Mouse (Mus musculus): ENCODE measurements around the gene Lat. TPM values are rescaled to one million over a fixed set of nuclear protein-coding genes. Genes with fewer than 3 reads are reported as not detected.

The Lat gene
- polyA plus RNA-seq, 2 experiments, result 2.7 to 4.1 TPM

DNA sequence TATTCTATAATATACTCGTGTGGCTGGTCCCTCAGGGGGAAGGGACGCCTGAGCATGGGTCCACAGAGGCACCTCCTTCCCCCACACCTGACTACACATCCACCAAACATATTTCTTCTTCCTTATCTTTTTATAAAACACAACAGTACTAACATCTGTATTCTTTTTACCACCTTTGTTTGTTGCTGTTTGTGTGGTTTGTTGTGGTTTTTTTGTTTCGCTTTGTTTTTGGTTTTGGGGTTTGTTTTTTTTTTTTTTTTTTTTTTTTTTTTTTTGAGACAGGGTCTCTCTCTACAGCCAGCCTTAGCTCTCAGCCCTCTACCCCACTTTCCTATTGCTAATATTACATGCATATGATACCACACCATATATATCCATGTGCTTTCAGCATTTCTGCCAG is 23.4 kb downstream of the Lat start:
- no peak for TF ChIP-seq POLR2A (IDR thresholded peaks at IDR 0.05; ENCODE audit: borderline replicate concordance, extremely low read depth, insufficient read depth, insufficient read length)
- Histone ChIP-seq H3K4me3 (replicated peaks; ENCODE audit: low read length) (no peak overlapping the region), H3K36me3 (ENCODE audit: control insufficient read depth, insufficient read depth, low read length) (no peaks in the 10 kb centered on the region), H3K9me3 (ENCODE audit: control insufficient read depth, low read length) (no peaks in the 10 kb centered on the region), H3K4me2 (replicated peaks; ENCODE audit: low read depth, low read length, severe bottlenecking) (no peak overlapping the region), H3K9ac (ENCODE audit: low read depth, low read length, severe bottlenecking) (no peak overlapping the region), H3K27ac (replicated peaks; ENCODE audit: low read depth, low read length) (no peak overlapping the region), H3K27me3 (ENCODE audit: control insufficient read depth, insufficient read depth, low read length) (no peaks in the 10 kb centered on the region), H3K4me1 (ENCODE audit: control insufficient read depth, insufficient read depth, low read length) (no peaks in the 10 kb centered on the region)
- ATAC-seq (ENCODE audit: low FRiP score, low read depth), result no peak
- no peak for DNase-seq (ENCODE audit: low spot score)
- 56% methylated on average over 3 of the region's 3 CpGs for WGBS

GRCm38 (mm10) chr7:126345557-126345956 is 23.8 kb downstream of the Lat start:
- TF ChIP-seq POLR2A (IDR thresholded peaks at IDR 0.05; ENCODE audit: borderline replicate concordance, extremely low read depth, insufficient read depth, insufficient read length), result no peak
- ATAC-seq (ENCODE audit: low FRiP score, low read depth), result no peak
- Histone ChIP-seq H3K27me3 (ENCODE audit: control insufficient read depth, insufficient read depth, low read length) (no peaks in the 10 kb centered on the region), H3K9me3 (ENCODE audit: control insufficient read depth, low read length) (no peaks in the 10 kb centered on the region), H3K4me1 (ENCODE audit: control insufficient read depth, insufficient read depth, low read length) (no peaks in the 10 kb centered on the region), H3K4me2 (replicated peaks; ENCODE audit: low read depth, low read length, severe bottlenecking) (no peak overlapping the region), H3K4me3 (replicated peaks; ENCODE audit: low read length) (no peak overlapping the region), H3K27ac (replicated peaks; ENCODE audit: low read depth, low read length) (no peak overlapping the region), H3K36me3 (ENCODE audit: control insufficient read depth, insufficient read depth, low read length) (no peaks in the 10 kb centered on the region), H3K9ac (ENCODE audit: low read depth, low read length, severe bottlenecking) (no peak overlapping the region)
- WGBS, result 59% methylated on average over 3 of the region's 3 CpGs
- DNase-seq (ENCODE audit: low spot score), result no peak

DNA sequence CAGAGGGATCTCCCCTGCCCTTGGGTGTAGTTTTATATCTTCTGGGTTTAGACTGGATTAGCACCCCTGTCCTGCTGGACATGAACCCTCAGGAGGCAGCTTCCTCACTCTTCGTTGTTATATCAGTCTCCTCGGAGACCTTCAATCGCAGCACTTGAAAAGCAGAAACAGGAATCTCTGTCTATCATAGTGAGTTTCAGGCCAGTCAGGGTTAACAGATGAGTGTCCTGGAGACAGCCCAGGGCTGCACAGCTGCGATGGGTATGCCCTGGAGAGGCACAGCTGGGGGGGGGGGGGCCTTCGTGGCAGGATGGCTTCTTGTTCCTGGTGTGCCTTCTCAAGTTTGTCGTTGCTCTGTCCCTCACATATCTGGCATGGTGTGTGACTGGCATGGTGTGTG is 28.5 kb downstream of the Lat start:
- DNase-seq (ENCODE audit: low spot score), result no peak
- Histone ChIP-seq H3K4me1 (ENCODE audit: control insufficient read depth, insufficient read depth, low read length) (no peaks in the 10 kb centered on the region), H3K9me3 (ENCODE audit: control insufficient read depth, low read length) (no peaks in the 10 kb centered on the region), H3K4me3 (replicated peaks; ENCODE audit: low read length) (no peak overlapping the region), H3K4me2 (replicated peaks; ENCODE audit: low read depth, low read length, severe bottlenecking) (no peak overlapping the region), H3K27me3 (ENCODE audit: control insufficient read depth, insufficient read depth, low read length) (no peaks in the 10 kb centered on the region), H3K36me3 (ENCODE audit: control insufficient read depth, insufficient read depth, low read length) (no peaks in the 10 kb centered on the region), H3K27ac (replicated peaks; ENCODE audit: low read depth, low read length) (no peak overlapping the region), H3K9ac (ENCODE audit: low read depth, low read length, severe bottlenecking) (no peak overlapping the region)
- no peak for ATAC-seq (ENCODE audit: low FRiP score, low read depth)
- WGBS, result 45% methylated on average over 6 of the region's 6 CpGs
- no peak for TF ChIP-seq POLR2A (IDR thresholded peaks at IDR 0.05; ENCODE audit: borderline replicate concordance, extremely low read depth, insufficient read depth, insufficient read length)

DNA sequence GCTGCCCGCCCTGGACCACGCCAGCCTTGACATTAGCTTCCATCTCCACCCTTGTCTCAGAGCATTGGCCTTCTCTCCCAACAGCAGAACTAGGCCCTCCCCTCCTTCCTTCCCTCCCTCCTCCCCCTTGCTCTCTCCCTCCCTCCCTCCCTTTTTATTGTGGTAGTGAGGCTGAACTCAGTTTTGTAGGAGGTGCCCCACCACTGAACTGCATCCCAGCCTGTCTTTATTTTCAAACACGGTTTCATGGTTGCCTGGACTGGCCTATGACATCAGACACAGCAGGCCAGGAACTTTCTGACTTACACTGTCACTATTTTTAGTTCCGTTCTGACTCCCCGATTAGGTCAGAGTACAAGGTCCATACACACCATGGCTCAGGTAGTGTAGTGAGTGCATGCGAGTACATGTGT is 29.2 kb downstream of the Lat start:
- H3K4me3 ChIP-seq (replicated peaks; ENCODE audit: low read length), result no peak overlapping the region
- H3K27ac ChIP-seq (replicated peaks; ENCODE audit: low read depth, low read length), result no peak overlapping the region
- no peaks in the 10 kb centered on the region for H3K4me1 ChIP-seq (ENCODE audit: control insufficient read depth, insufficient read depth, low read length)
- 78% methylated on average over 6 of the region's 6 CpGs for WGBS
- H3K27me3 ChIP-seq (ENCODE audit: control insufficient read depth, insufficient read depth, low read length), result no peaks in the 10 kb centered on the region
- no peak overlapping the region for H3K9ac ChIP-seq (ENCODE audit: low read depth, low read length, severe bottlenecking)
- H3K4me2 ChIP-seq (replicated peaks; ENCODE audit: low read depth, low read length, severe bottlenecking), result no peak overlapping the region
- no peak for TF ChIP-seq POLR2A (IDR thresholded peaks at IDR 0.05; ENCODE audit: borderline replicate concordance, extremely low read depth, insufficient read depth, insufficient read length)
- no peak for DNase-seq (ENCODE audit: low spot score)
- no peak for ATAC-seq (ENCODE audit: low FRiP score, low read depth)
- H3K36me3 ChIP-seq (ENCODE audit: control insufficient read depth, insufficient read depth, low read length), result no peaks in the 10 kb centered on the region
- no peaks in the 10 kb centered on the region for H3K9me3 ChIP-seq (ENCODE audit: control insufficient read depth, low read length)

DNA sequence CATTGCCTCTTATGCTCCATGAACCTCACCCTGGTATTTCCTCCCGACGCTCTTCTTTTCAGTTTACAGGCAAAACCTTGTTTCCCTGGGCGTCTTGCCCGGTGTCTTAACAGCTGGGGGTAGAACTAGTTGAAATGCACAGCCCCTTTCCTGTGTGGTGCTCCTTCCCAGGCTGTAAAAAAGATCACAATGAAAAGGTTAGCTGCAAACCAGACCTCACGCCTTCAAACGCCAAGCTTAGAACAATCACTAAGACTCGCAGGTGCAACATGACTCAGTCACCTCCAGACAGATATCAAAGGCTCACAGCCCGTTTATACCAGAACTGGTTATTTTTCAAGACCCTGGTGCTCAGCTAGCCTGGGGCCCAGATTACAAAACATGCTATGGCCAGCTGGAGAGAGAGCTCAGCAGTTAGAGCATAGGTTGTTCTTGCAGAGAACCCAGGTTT is 29.8 kb downstream of the Lat start:
- ATAC-seq (ENCODE audit: low FRiP score, low read depth) (no peak), DNase-seq (ENCODE audit: low spot score) (no peak)
- Histone ChIP-seq H3K4me3 (replicated peaks; ENCODE audit: low read length) (no peak overlapping the region), H3K36me3 (ENCODE audit: control insufficient read depth, insufficient read depth, low read length) (no peaks in the 10 kb centered on the region), H3K4me2 (replicated peaks; ENCODE audit: low read depth, low read length, severe bottlenecking) (no peak overlapping the region), H3K9ac (ENCODE audit: low read depth, low read length, severe bottlenecking) (no peak overlapping the region), H3K9me3 (ENCODE audit: control insufficient read depth, low read length) (no peaks in the 10 kb centered on the region), H3K27ac (replicated peaks; ENCODE audit: low read depth, low read length) (no peak overlapping the region), H3K27me3 (ENCODE audit: control insufficient read depth, insufficient read depth, low read length) (no peaks in the 10 kb centered on the region), H3K4me1 (ENCODE audit: control insufficient read depth, insufficient read depth, low read length) (no peaks in the 10 kb centered on the region)
- no peak for TF ChIP-seq POLR2A (IDR thresholded peaks at IDR 0.05; ENCODE audit: borderline replicate concordance, extremely low read depth, insufficient read depth, insufficient read length)
- WGBS, result 45% methylated on average over 8 of the region's 8 CpGs

- no peaks in the 10 kb centered on the region for H3K4me1 ChIP-seq (ENCODE audit: control insufficient read depth, insufficient read depth, low read length)
- DNase-seq (ENCODE audit: low spot score) (no peak), ATAC-seq (ENCODE audit: low FRiP score, low read depth) (no peak)
- H3K9me3 ChIP-seq (ENCODE audit: control insufficient read depth, low read length), result no peaks in the 10 kb centered on the region
- H3K27ac ChIP-seq (replicated peaks; ENCODE audit: low read depth, low read length), result no peak overlapping the region
- TF ChIP-seq POLR2A (IDR thresholded peaks at IDR 0.05; ENCODE audit: borderline replicate concordance, extremely low read depth, insufficient read depth, insufficient read length), result no peak
- WGBS, result 76% methylated on average over 8 of the region's 8 CpGs
- no peak overlapping the region for H3K4me3 ChIP-seq (replicated peaks; ENCODE audit: low read length)
- no peaks in the 10 kb centered on the region for H3K36me3 ChIP-seq (ENCODE audit: control insufficient read depth, insufficient read depth, low read length)
- no peaks in the 10 kb centered on the region for H3K27me3 ChIP-seq (ENCODE audit: control insufficient read depth, insufficient read depth, low read length)
- no peak overlapping the region for H3K4me2 ChIP-seq (replicated peaks; ENCODE audit: low read depth, low read length, severe bottlenecking)
- H3K9ac ChIP-seq (ENCODE audit: low read depth, low read length, severe bottlenecking), result no peak overlapping the region
Measured at GRCm38 (mm10) chr7:126338906-126339305, 30.5 kb downstream of the Lat start.

All from limb, embryonic 14.5 days (tissue).